Mouse (Mus musculus) lung, postnatal 0 days (tissue): Measurements from ENCODE around the gene Uvrag.

ENCODE experiments used
- CTCF ChIP-seq: IDR thresholded peaks from 2 replicates; pipeline ENCODE4 v1.5.1; 2016; ENCODE audit warnings: antibody characterized with exemption, mild to moderate bottlenecking
- EP300 ChIP-seq: IDR thresholded peaks from 2 replicates; pipeline ENCODE4 v1.6.1; 2016; ENCODE audit warnings: antibody characterized with exemption, mild to moderate bottlenecking, control low read depth

- TF ChIP-seq CTCF: no peak
- TF ChIP-seq EP300: peak; percentile 21; the same call in 1 of the 2 replicates
Measured at GRCm38 (mm10) chr7:98874411-98874951, 266.5 kb downstream of the Uvrag start.
